Mouse (Mus musculus): ENCODE data around the gene Chst11. TPM values are rescaled to one million over a fixed set of nuclear protein-coding genes. Genes with fewer than 3 reads are reported as not detected.

Gene Chst11
- polyA plus RNA-seq, 1 experiment, result 12.1 TPM

DNA sequence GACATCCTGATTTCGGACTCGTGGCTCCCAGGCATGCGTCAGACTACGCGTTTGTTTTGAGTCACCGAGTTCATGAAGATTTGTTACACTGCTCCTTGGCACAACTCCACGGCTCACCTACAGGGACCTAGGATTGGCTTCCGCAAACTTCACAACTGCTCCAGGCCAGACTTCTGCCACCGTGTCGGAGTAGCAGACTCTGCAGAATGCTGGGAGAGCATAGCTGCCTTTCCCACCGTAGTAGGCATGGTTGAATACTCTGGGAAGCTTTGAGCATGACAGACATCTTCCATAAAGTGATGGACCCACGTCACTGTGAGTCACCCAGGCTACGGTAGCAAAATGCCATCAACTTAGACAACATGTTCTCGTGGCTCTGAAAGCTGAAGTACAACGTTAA lies 9.5 kb upstream of the Chst11 start:
- H3K79me2 ChIP-seq (ENCODE audit: control insufficient read depth, insufficient read depth), result no peaks in the 10 kb centered on the region
- H3K4me2 ChIP-seq (ENCODE audit: low read depth), result no peak overlapping the region
- no peak overlapping the region for H3ac ChIP-seq (ENCODE audit: control insufficient read depth, insufficient read length)
- H3K4me3 ChIP-seq, result no peak overlapping the region
- no peaks in the 10 kb centered on the region for H3K36me3 ChIP-seq (ENCODE audit: control insufficient read depth, insufficient read depth)
- no peaks in the 10 kb centered on the region for H3K27me3 ChIP-seq (ENCODE audit: control insufficient read depth, insufficient read depth, insufficient read length)
- TF ChIP-seq MYOD1 (IDR thresholded peaks at IDR 0.05; ENCODE audit: control insufficient read depth in 1 of 3, insufficient read length in 2 of 3, low read depth in 2 of 3), result no peak
- TF ChIP-seq E2F4 (IDR thresholded peaks at IDR 0.05; ENCODE audit: insufficient read depth), result no peak
- TF ChIP-seq SRF (IDR thresholded peaks at IDR 0.05; ENCODE audit: control insufficient read depth, insufficient read length, low read depth), result no peak
- no peak for TF ChIP-seq MAX (IDR thresholded peaks at IDR 0.05; ENCODE audit: low read depth)
- TF ChIP-seq CEBPB (IDR thresholded peaks at IDR 0.05; ENCODE audit: insufficient read depth, poor library complexity, severe bottlenecking), result no peak
- no peak for TF ChIP-seq USF1 (IDR thresholded peaks at IDR 0.05; ENCODE audit: low read depth)
- no peak for TF ChIP-seq MYOG (IDR thresholded peaks at IDR 0.05; ENCODE audit: control insufficient read depth in 1 of 3, insufficient read depth in 1 of 3, insufficient read length in 2 of 3, low read depth in 2 of 3)
- TF ChIP-seq TCF12 (IDR thresholded peaks at IDR 0.05; ENCODE audit: insufficient read depth, poor library complexity, severe bottlenecking), result no peak
- TF ChIP-seq POLR2AphosphoS2 (IDR thresholded peaks at IDR 0.05; ENCODE audit: insufficient read length, low read depth), result no peak
- TF ChIP-seq POLR2A (IDR thresholded peaks at IDR 0.05; ENCODE audit: insufficient read length, low read depth), result no peak
- TF ChIP-seq REST (IDR thresholded peaks at IDR 0.05; ENCODE audit: insufficient read depth, insufficient read length), result no peak
- no peak for TF ChIP-seq TCF3 (IDR thresholded peaks at IDR 0.05; ENCODE audit: insufficient read length, low read depth)

- Histone ChIP-seq H3K79me2 (ENCODE audit: control insufficient read depth, insufficient read depth) (peaks cover 10% of the 10 kb centered on the region), H3K4me2 (ENCODE audit: low read depth) (no peak overlapping the region), H3ac (ENCODE audit: control insufficient read depth, insufficient read length) (no peak overlapping the region), H3K36me3 (ENCODE audit: control insufficient read depth, insufficient read depth) (no peaks in the 10 kb centered on the region), H3K27me3 (ENCODE audit: control insufficient read depth, insufficient read depth, insufficient read length) (no peaks in the 10 kb centered on the region), H3K4me3 (no peak overlapping the region)
- no peak for TF ChIP-seq SRF (IDR thresholded peaks at IDR 0.05; ENCODE audit: control insufficient read depth, insufficient read length, low read depth)
- no peak for TF ChIP-seq POLR2A (IDR thresholded peaks at IDR 0.05; ENCODE audit: insufficient read length, low read depth)
- TF ChIP-seq MYOD1 (IDR thresholded peaks at IDR 0.05; ENCODE audit: control insufficient read depth in 1 of 3, insufficient read length in 2 of 3, low read depth in 2 of 3), result no peak
- TF ChIP-seq TCF12 (IDR thresholded peaks at IDR 0.05; ENCODE audit: insufficient read depth, poor library complexity, severe bottlenecking), result no peak
- TF ChIP-seq USF1 (IDR thresholded peaks at IDR 0.05; ENCODE audit: low read depth), result no peak
- TF ChIP-seq TCF3 (IDR thresholded peaks at IDR 0.05; ENCODE audit: insufficient read length, low read depth), result no peak
- TF ChIP-seq CEBPB (IDR thresholded peaks at IDR 0.05; ENCODE audit: insufficient read depth, poor library complexity, severe bottlenecking), result no peak
- no peak for TF ChIP-seq MYOG (IDR thresholded peaks at IDR 0.05; ENCODE audit: control insufficient read depth in 1 of 3, insufficient read depth in 1 of 3, insufficient read length in 2 of 3, low read depth in 2 of 3)
- no peak for TF ChIP-seq E2F4 (IDR thresholded peaks at IDR 0.05; ENCODE audit: insufficient read depth)
- no peak for TF ChIP-seq POLR2AphosphoS2 (IDR thresholded peaks at IDR 0.05; ENCODE audit: insufficient read length, low read depth)
- no peak for TF ChIP-seq MAX (IDR thresholded peaks at IDR 0.05; ENCODE audit: low read depth)
- no peak for TF ChIP-seq REST (IDR thresholded peaks at IDR 0.05; ENCODE audit: insufficient read depth, insufficient read length)
These were observed 3.0 kb upstream of the Chst11 start for GRCm38 (mm10) chr10:82982286-82982685.

DNA sequence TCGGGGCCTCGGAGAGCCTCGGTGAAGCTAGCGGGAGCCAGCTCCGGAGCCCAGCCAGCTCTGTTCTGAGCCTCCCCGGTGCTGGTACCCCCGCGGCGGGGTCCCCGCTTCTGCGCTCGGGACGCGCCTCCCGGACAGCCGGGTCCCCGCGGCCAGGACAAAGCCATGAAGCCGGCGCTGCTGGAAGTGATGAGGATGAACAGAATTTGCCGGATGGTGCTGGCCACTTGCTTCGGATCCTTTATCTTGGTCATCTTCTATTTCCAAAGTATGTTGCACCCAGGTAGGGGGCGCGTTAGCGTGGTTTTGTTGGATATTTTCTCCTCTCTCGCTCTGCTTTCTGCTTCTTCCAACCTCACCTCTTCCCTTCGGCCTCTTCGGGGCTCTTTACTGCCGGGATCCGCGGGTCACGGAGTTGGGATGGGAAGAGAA lies 418 bp downstream of the Chst11 start:
- H3K27me3 ChIP-seq (ENCODE audit: control insufficient read depth, insufficient read depth, insufficient read length), result no peaks in the 10 kb centered on the region

DNA sequence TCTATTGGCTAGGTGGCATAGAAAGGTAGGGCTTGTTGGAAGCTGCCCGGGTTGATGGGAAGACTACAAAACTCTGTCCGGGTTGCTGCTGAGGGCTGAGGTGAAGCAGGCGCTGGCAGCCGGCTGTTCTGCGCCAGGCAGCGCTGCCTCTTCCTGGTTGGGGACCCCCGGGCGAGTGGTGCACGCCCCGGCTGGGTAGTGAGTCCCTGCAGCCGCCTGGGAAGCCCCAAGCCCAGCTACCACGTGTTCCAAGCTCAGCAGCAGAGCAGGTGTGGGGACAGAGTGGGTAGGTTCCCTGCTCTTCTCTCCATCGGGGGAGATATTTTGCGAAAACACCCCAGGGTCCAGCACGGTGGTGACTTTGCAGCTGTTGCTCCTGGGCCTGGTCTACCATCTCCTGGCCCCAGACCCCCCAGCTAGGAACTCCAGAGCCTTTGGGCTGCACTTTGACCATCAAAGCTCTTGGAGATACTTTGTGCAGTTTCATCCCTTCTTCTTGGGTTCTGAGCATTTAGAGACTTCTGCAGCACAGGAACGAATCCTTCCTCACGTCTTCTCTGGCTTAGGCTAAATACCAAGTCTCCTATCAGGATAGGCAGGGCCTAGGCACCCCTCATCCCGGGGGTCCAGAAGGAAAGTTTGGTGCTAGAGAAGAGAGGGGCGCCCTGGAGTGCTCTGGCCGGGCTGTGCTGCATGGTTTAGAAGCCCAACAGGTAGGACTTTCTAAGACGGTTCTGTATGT lies 1.1 kb downstream of the Chst11 start:
- H3K4me3 ChIP-seq, result peak overlapping the region; percentile 64
- no peaks in the 10 kb centered on the region for H3K36me3 ChIP-seq (ENCODE audit: control insufficient read depth, insufficient read depth)
- H3ac ChIP-seq (ENCODE audit: control insufficient read depth, insufficient read length), result peak overlapping the region; percentile 20
- no peak for TF ChIP-seq CEBPB (IDR thresholded peaks at IDR 0.05; ENCODE audit: insufficient read depth, poor library complexity, severe bottlenecking)
- TF ChIP-seq TCF3 (IDR thresholded peaks at IDR 0.05; ENCODE audit: insufficient read length, low read depth), result no peak
- TF ChIP-seq MYOG (IDR thresholded peaks at IDR 0.05; ENCODE audit: control insufficient read depth in 1 of 3, insufficient read depth in 1 of 3, insufficient read length in 2 of 3, low read depth in 2 of 3), result peak in 2 of 3 experiments; percentile 22 to 28
- no peak for TF ChIP-seq MAX (IDR thresholded peaks at IDR 0.05; ENCODE audit: low read depth)
- peak in 1 of 3 experiments; percentile 27 for TF ChIP-seq MYOD1 (IDR thresholded peaks at IDR 0.05; ENCODE audit: control insufficient read depth in 1 of 3, insufficient read length in 2 of 3, low read depth in 2 of 3)
- H3K4me2 ChIP-seq (ENCODE audit: low read depth), result peak overlapping the region; percentile 98
- no peaks in the 10 kb centered on the region for H3K27me3 ChIP-seq (ENCODE audit: control insufficient read depth, insufficient read depth, insufficient read length)
- H3K79me2 ChIP-seq (ENCODE audit: control insufficient read depth, insufficient read depth), result peaks cover 47% of the 10 kb centered on the region

More for the DNA sequence above, 418 bp downstream of the Chst11 start:
- TF ChIP-seq POLR2AphosphoS2 (IDR thresholded peaks at IDR 0.05; ENCODE audit: insufficient read length, low read depth) (no peak), MYOG (IDR thresholded peaks at IDR 0.05; ENCODE audit: control insufficient read depth in 1 of 3, insufficient read depth in 1 of 3, insufficient read length in 2 of 3, low read depth in 2 of 3) (peak in 1 of 3 experiments; percentile 1)
- Histone ChIP-seq H3ac (ENCODE audit: control insufficient read depth, insufficient read length) (peak overlapping the region; percentile 20), H3K36me3 (ENCODE audit: control insufficient read depth, insufficient read depth) (no peaks in the 10 kb centered on the region), H3K79me2 (ENCODE audit: control insufficient read depth, insufficient read depth) (peaks cover 40% of the 10 kb centered on the region), H3K4me2 (ENCODE audit: low read depth) (peak overlapping the region; percentile 98), H3K4me3 (peak overlapping the region; percentile 64)

DNA sequence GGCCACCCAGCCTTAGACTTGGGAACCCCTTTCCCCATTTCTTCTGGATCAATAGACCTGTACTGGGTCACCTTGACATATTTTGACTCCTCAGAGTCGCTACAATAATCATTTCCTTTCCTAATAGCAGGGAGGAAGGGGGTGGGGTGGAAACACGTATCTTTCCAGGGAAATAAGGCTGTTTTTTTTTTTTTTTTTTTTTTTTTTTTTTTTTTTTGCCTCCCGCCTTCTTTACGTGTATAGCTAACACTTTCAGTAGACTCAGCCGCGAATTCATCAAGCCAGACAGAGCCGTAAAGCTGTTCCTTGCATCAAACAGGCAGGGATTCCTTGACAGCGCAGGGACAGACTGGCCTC lies 1.7 kb downstream of the Chst11 start:
- peak overlapping the region; percentile 98 for H3K4me2 ChIP-seq (ENCODE audit: low read depth)
- H3K36me3 ChIP-seq (ENCODE audit: control insufficient read depth, insufficient read depth), result no peaks in the 10 kb centered on the region
- peak overlapping the region; percentile 64 for H3K4me3 ChIP-seq
- H3K27me3 ChIP-seq (ENCODE audit: control insufficient read depth, insufficient read depth, insufficient read length), result no peaks in the 10 kb centered on the region
- H3ac ChIP-seq (ENCODE audit: control insufficient read depth, insufficient read length), result no peak overlapping the region
- TF ChIP-seq CEBPB (IDR thresholded peaks at IDR 0.05; ENCODE audit: insufficient read depth, poor library complexity, severe bottlenecking), result no peak
- TF ChIP-seq MYOD1 (IDR thresholded peaks at IDR 0.05; ENCODE audit: control insufficient read depth in 1 of 3, insufficient read length in 2 of 3, low read depth in 2 of 3), result no peak
- no peak for TF ChIP-seq MYOG (IDR thresholded peaks at IDR 0.05; ENCODE audit: control insufficient read depth in 1 of 3, insufficient read depth in 1 of 3, insufficient read length in 2 of 3, low read depth in 2 of 3)
- TF ChIP-seq SRF (IDR thresholded peaks at IDR 0.05; ENCODE audit: control insufficient read depth, insufficient read length, low read depth), result no peak
- no peak for TF ChIP-seq TCF3 (IDR thresholded peaks at IDR 0.05; ENCODE audit: insufficient read length, low read depth)
- TF ChIP-seq USF1 (IDR thresholded peaks at IDR 0.05; ENCODE audit: low read depth), result no peak
- no peak for TF ChIP-seq MAX (IDR thresholded peaks at IDR 0.05; ENCODE audit: low read depth)
- TF ChIP-seq E2F4 (IDR thresholded peaks at IDR 0.05; ENCODE audit: insufficient read depth), result no peak
- TF ChIP-seq TCF12 (IDR thresholded peaks at IDR 0.05; ENCODE audit: insufficient read depth, poor library complexity, severe bottlenecking), result no peak
- TF ChIP-seq REST (IDR thresholded peaks at IDR 0.05; ENCODE audit: insufficient read depth, insufficient read length), result no peak
- peaks cover 52% of the 10 kb centered on the region for H3K79me2 ChIP-seq (ENCODE audit: control insufficient read depth, insufficient read depth)

All from myocyte (in vitro differentiated cells).